ENCODE assay signal across 9 mouse cellular contexts in the genomic region with DNA sequence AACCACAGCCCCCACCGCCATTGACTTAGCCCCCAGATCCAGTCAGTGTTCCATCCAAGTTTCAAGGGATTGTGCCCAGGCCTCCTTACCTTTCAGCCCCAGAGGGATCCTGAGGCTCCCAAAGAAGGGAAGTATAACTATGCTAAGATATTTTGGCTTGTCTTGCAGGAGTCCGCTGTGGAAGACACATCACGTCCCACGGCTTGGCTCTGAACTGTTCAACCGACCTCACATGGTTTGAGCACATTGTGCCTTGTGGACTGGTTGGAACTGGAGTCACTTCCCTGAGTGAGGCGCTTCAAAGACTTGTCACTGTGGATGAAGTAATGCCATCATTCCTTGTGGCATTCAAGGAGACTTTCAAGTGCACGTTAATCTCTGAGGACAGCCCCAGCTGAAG. TPM values are rescaled to one million over a fixed set of nuclear protein-coding genes. Genes with fewer than 3 reads are reported as not detected.
DNase-seq lines count a peak whose midpoint lies in the region; ATAC-seq and TF ChIP-seq lines count a peak whose summit lies in the region.
"Had no signal": no experiment of that assay in that cellular context is flagged by ENCODE, and none has a peak within 500 bp of the region (broad histone marks: within the 10 kb centered on the region; RNA-seq: fewer than 3 reads in every experiment).

No protein-coding gene starts in this region.

- intact Hi-C loops in heart, postnatal 36 days (cut with DNase I), result no loop called here

- H3K36me3 ChIP-seq in heart, embryonic 11.5 days (ENCODE audit: control insufficient read depth, insufficient read depth, low read length), result no peaks in the 10 kb centered on the region
- H3K36me3 ChIP-seq in E14TG2a.4 (ENCODE audit: insufficient read depth, low read length), result 0 out of 2 replicates have a peak, but pooled peaks cover 6% of the 10 kb centered on the region
- no peaks in the 10 kb centered on the region for H3K36me3 ChIP-seq in embryonic facial prominence, embryonic 15.5 days
- no peaks in the 10 kb centered on the region for H3K36me3 ChIP-seq in limb, embryonic 11.5 days (ENCODE audit: control insufficient read depth, insufficient read depth, low read length)
- no peaks in the 10 kb centered on the region for H3K36me3 ChIP-seq in neural tube, embryonic 15.5 days

- TF ChIP-seq CTCF in E14TG2a.4 (conservative IDR thresholded peaks at IDR 0.05; ENCODE audit: low read length), result no peak

- no peak for ATAC-seq in heart, embryonic 11.5 days (replicated peaks; ENCODE audit: insufficient number of reproducible peaks, low FRiP score, low TSS enrichment)
- ATAC-seq in embryonic facial prominence, embryonic 15.5 days (ENCODE audit: insufficient number of reproducible peaks, low FRiP score, low TSS enrichment, low read depth), result no peak
- peak; percentile 14; the same call in 1 of the 2 replicates for ATAC-seq in limb, embryonic 11.5 days (ENCODE audit: insufficient number of reproducible peaks, low FRiP score, low TSS enrichment, low read depth)
- no peak for ATAC-seq in neural tube, embryonic 15.5 days (ENCODE audit: low FRiP score)
- ATAC-seq in megakaryocyte progenitor cell, adult 5-6 weeks (replicated peaks; ENCODE audit: poor library complexity), result no peak

- H3K4me3 ChIP-seq in heart, embryonic 11.5 days (ENCODE audit: low read depth, low read length), result peak overlapping the region; percentile 83
- H3K4me3 ChIP-seq in E14TG2a.4 (replicated peaks; ENCODE audit: low read length), result peak overlapping the region; percentile 97
- peak overlapping the region; percentile 93 for H3K4me3 ChIP-seq in embryonic facial prominence, embryonic 15.5 days (replicated peaks)
- peak overlapping the region; percentile 77 for H3K4me3 ChIP-seq in limb, embryonic 11.5 days (ENCODE audit: low read depth, low read length)
- peak overlapping the region; percentile 78 for H3K4me3 ChIP-seq in neural tube, embryonic 15.5 days (replicated peaks)

- no peaks in the 10 kb centered on the region for H3K9me3 ChIP-seq in heart, embryonic 11.5 days (replicated peaks; ENCODE audit: control insufficient read depth, low read length)
- H3K9me3 ChIP-seq in E14TG2a.4 (ENCODE audit: low read length), result no peaks in the 10 kb centered on the region
- no peaks in the 10 kb centered on the region for H3K9me3 ChIP-seq in embryonic facial prominence, embryonic 15.5 days (replicated peaks)
- H3K9me3 ChIP-seq in limb, embryonic 11.5 days (ENCODE audit: control insufficient read depth, low read length), result no peaks in the 10 kb centered on the region
- no peaks in the 10 kb centered on the region for H3K9me3 ChIP-seq in neural tube, embryonic 15.5 days (replicated peaks)

- H3K4me2 ChIP-seq in heart, embryonic 11.5 days, result peak overlapping the region; percentile 94
- peak overlapping the region; percentile 84 for H3K4me2 ChIP-seq in embryonic facial prominence, embryonic 15.5 days (replicated peaks)
- H3K4me2 ChIP-seq in limb, embryonic 11.5 days (ENCODE audit: low read depth, severe bottlenecking), result peak overlapping the region; percentile 84
- H3K4me2 ChIP-seq in neural tube, embryonic 15.5 days, result peak overlapping the region; percentile 86

- H3K27me3 ChIP-seq in heart, embryonic 11.5 days (ENCODE audit: control insufficient read depth, insufficient read depth, low read length), result no peaks in the 10 kb centered on the region
- H3K27me3 ChIP-seq in E14TG2a.4 (ENCODE audit: insufficient read depth, low read length), result peaks cover 6% of the 10 kb centered on the region; the same call in 1 of the 2 replicates
- H3K27me3 ChIP-seq in embryonic facial prominence, embryonic 15.5 days, result no peaks in the 10 kb centered on the region
- H3K27me3 ChIP-seq in limb, embryonic 11.5 days (ENCODE audit: control insufficient read depth, insufficient read depth, low read length), result no peaks in the 10 kb centered on the region
- H3K27me3 ChIP-seq in neural tube, embryonic 15.5 days (replicated peaks), result no peaks in the 10 kb centered on the region

- no peak overlapping the region for H3K27ac ChIP-seq in heart, embryonic 11.5 days (ENCODE audit: low read depth, low read length)
- peak overlapping the region; percentile 98 for H3K27ac ChIP-seq in embryonic facial prominence, embryonic 15.5 days (replicated peaks)
- H3K27ac ChIP-seq in limb, embryonic 11.5 days (replicated peaks; ENCODE audit: low read depth, low read length), result peak overlapping the region; percentile 95
- peak overlapping the region; percentile 97 for H3K27ac ChIP-seq in neural tube, embryonic 15.5 days (replicated peaks)

- WGBS in heart, embryonic 11.5 days (ENCODE audit: insufficient replicate concordance), result 67% methylated on average over 7 of the region's 7 CpGs
- WGBS in embryonic facial prominence, embryonic 15.5 days, result 57% methylated on average over 7 of the region's 7 CpGs
- WGBS in limb, embryonic 11.5 days, result 72% methylated on average over 7 of the region's 7 CpGs
- 66% methylated on average over 7 of the region's 7 CpGs for WGBS in neural tube, embryonic 15.5 days

- H3K4me1 ChIP-seq in heart, embryonic 11.5 days (ENCODE audit: control insufficient read depth, insufficient read depth, low read length), result peaks cover 3% of the 10 kb centered on the region; the same call in 1 of the 2 replicates
- H3K4me1 ChIP-seq in E14TG2a.4 (replicated peaks; ENCODE audit: low read depth, low read length), result peaks cover 12% of the 10 kb centered on the region
- H3K4me1 ChIP-seq in embryonic facial prominence, embryonic 15.5 days, result peaks cover 9% of the 10 kb centered on the region; the same call in 1 of the 2 replicates
- H3K4me1 ChIP-seq in limb, embryonic 11.5 days (ENCODE audit: control insufficient read depth, insufficient read depth, low read length), result no peaks in the 10 kb centered on the region
- peaks cover 8% of the 10 kb centered on the region for H3K4me1 ChIP-seq in neural tube, embryonic 15.5 days

- H3K9ac ChIP-seq in heart, embryonic 11.5 days (ENCODE audit: low read depth, low read length), result peak overlapping the region; percentile 97
- peak overlapping the region; percentile 92 for H3K9ac ChIP-seq in embryonic facial prominence, embryonic 15.5 days
- peak overlapping the region; percentile 93 for H3K9ac ChIP-seq in limb, embryonic 11.5 days (ENCODE audit: low read length)
- peak overlapping the region; percentile 95 for H3K9ac ChIP-seq in neural tube, embryonic 15.5 days (replicated peaks)

- DNase-seq in heart, postnatal 36 days, result no peak
- DNase-seq in limb, embryonic 11.5 days (ENCODE audit: low spot score), result no peak
- no peak for DNase-seq in cerebellum, adult 9-11 months

RNA-seq across cellular contexts. Expression of a gene that starts 0.9 kb away (rescaled TPM):
- 12.8 and 17.3 TPM in 2 replicates for polyA plus RNA-seq in heart, embryonic 11.5 days (2014; fragmentation: Nextera tagmentation; extraction: Ambion mirVana)
- total RNA-seq in heart, postnatal 36 days (2021), result 1 to 10 TPM; 5.5 to 5.7 TPM
- 19.3 and 23.6 TPM in 2 replicates for polyA plus RNA-seq in embryonic facial prominence, embryonic 15.5 days (2015; fragmentation: Nextera tagmentation; extraction: Ambion mirVana)
- 27.2 and 28.9 TPM in 2 replicates for polyA plus RNA-seq in limb, embryonic 11.5 days (2014; fragmentation: Nextera tagmentation; extraction: Ambion mirVana)
- polyA plus RNA-seq in neural tube, embryonic 15.5 days (2015; fragmentation: Nextera tagmentation; extraction: Ambion mirVana), result 16.9 and 17.0 TPM in 2 replicates
- total RNA-seq in megakaryocyte progenitor cell, adult 5-6 weeks (2015), result 11.8 and 12.4 TPM in 2 replicates
- total RNA-seq in megakaryocyte progenitor cell, adult 5-6 weeks (2017), result 5.5 and 13.3 TPM in 2 replicates

RNA-seq across cellular contexts. Expression of a gene that starts 16.3 kb away (rescaled TPM):
- 5.7 and 5.9 TPM in 2 replicates for polyA plus RNA-seq in heart, embryonic 11.5 days (2014; fragmentation: Nextera tagmentation; extraction: Ambion mirVana)
- total RNA-seq in heart, postnatal 36 days (2021), result under 1 TPM; 0.81 to 1.00 TPM
- polyA plus RNA-seq in embryonic facial prominence, embryonic 15.5 days (2015; fragmentation: Nextera tagmentation; extraction: Ambion mirVana), result 16.2 and 17.6 TPM in 2 replicates
- polyA plus RNA-seq in limb, embryonic 11.5 days (2014; fragmentation: Nextera tagmentation; extraction: Ambion mirVana), result 15.9 and 16.5 TPM in 2 replicates
- polyA plus RNA-seq in neural tube, embryonic 15.5 days (2015; fragmentation: Nextera tagmentation; extraction: Ambion mirVana), result 0.99 and 6.4 TPM in 2 replicates
- total RNA-seq in megakaryocyte progenitor cell, adult 5-6 weeks (2015), result 0.59 and 0.77 TPM in 2 replicates
- 2.0 and 4.2 TPM in 2 replicates for total RNA-seq in megakaryocyte progenitor cell, adult 5-6 weeks (2017)
- total RNA-seq: layer of hippocampus, postnatal 36 days had no signal

RNA-seq across cellular contexts. Expression of a gene that starts 38.6 kb away (rescaled TPM):
- 44.6 and 50.6 TPM in 2 replicates for polyA plus RNA-seq in heart, embryonic 11.5 days (2014; fragmentation: Nextera tagmentation; extraction: Ambion mirVana)
- 10 to 100 TPM in 1 of 2 experiments, 1 to 10 TPM in 1; 9.0 to 14.0 TPM for total RNA-seq in heart, postnatal 36 days (2021)
- polyA plus RNA-seq in embryonic facial prominence, embryonic 15.5 days (2015; fragmentation: Nextera tagmentation; extraction: Ambion mirVana), result 49.9 and 50.6 TPM in 2 replicates
- polyA plus RNA-seq in limb, embryonic 11.5 days (2014; fragmentation: Nextera tagmentation; extraction: Ambion mirVana), result 96.4 and 100 TPM in 2 replicates
- polyA plus RNA-seq in neural tube, embryonic 15.5 days (2015; fragmentation: Nextera tagmentation; extraction: Ambion mirVana), result 40.3 and 46.8 TPM in 2 replicates
- total RNA-seq in megakaryocyte progenitor cell, adult 5-6 weeks (2015), result 49.4 and 51.4 TPM in 2 replicates
- total RNA-seq in megakaryocyte progenitor cell, adult 5-6 weeks (2017), result 119 and 166 TPM in 2 replicates
